Mouse (Mus musculus): Measurements from ENCODE around the gene Tmem130. TPM values are rescaled to one million over a fixed set of nuclear protein-coding genes. Genes with fewer than 3 reads are reported as not detected.

Tmem130 gene
- polyA plus RNA-seq, 1 experiment from 2014 or later: 0.93 TPM

GRCm38 (mm10) chr5:144703464-144704368 lies 57.9 kb downstream of the Tmem130 start:
- Histone ChIP-seq H3K4me3 (no peak overlapping the region), H3K4me1 (replicated peaks) (no peaks in the 10 kb centered on the region), H3K27me3 (replicated peaks) (no peaks in the 10 kb centered on the region), H3K9me3 (replicated peaks) (peaks cover 3% of the 10 kb centered on the region; the same call in 1 of the 2 replicates), H3K4me2 (no peak overlapping the region), H3K36me3 (no peaks in the 10 kb centered on the region), H3K9ac (no peak overlapping the region), H3K27ac (ENCODE audit: poor library complexity, severe bottlenecking) (no peak overlapping the region)
- whole genome bisulfite sequencing: 78% methylated on average over 20 of the region's 20 CpGs
- no peak for ATAC-seq (ENCODE audit: insufficient number of reproducible peaks, low FRiP score)

GRCm38 (mm10) chr5:144695289-144696060 lies 66.1 kb downstream of the Tmem130 start:
- WGBS: 72% methylated on average over 8 of the region's 8 CpGs
- no peak for ATAC-seq (ENCODE audit: insufficient number of reproducible peaks, low FRiP score)
- Histone ChIP-seq H3K9me3 (replicated peaks) (peaks cover 2% of the 10 kb centered on the region; the same call in 1 of the 2 replicates), H3K27ac (ENCODE audit: poor library complexity, severe bottlenecking) (no peak overlapping the region), H3K36me3 (no peaks in the 10 kb centered on the region), H3K4me1 (replicated peaks) (no peaks in the 10 kb centered on the region), H3K27me3 (replicated peaks) (no peaks in the 10 kb centered on the region), H3K9ac (no peak overlapping the region), H3K4me2 (no peak overlapping the region), H3K4me3 (no peak overlapping the region)

- no peak for ATAC-seq (ENCODE audit: insufficient number of reproducible peaks, low FRiP score)
- no peak overlapping the region for H3K4me3 ChIP-seq
- 67% methylated on average over 4 of the region's 4 CpGs for WGBS
- H3K9ac ChIP-seq: no peak overlapping the region
- H3K27me3 ChIP-seq (replicated peaks): no peaks in the 10 kb centered on the region
- no peak overlapping the region for H3K27ac ChIP-seq (ENCODE audit: poor library complexity, severe bottlenecking)
- H3K36me3 ChIP-seq: no peaks in the 10 kb centered on the region
- H3K9me3 ChIP-seq (replicated peaks): no peaks in the 10 kb centered on the region
- H3K4me2 ChIP-seq: no peak overlapping the region
- H3K4me1 ChIP-seq (replicated peaks): no peaks in the 10 kb centered on the region
These were observed 67.5 kb downstream of the Tmem130 start for GRCm38 (mm10) chr5:144694161-144694560.

GRCm38 (mm10) chr5:144691421-144691820 lies 70.2 kb downstream of the Tmem130 start:
- H3K4me2 ChIP-seq: no peak overlapping the region
- 66% methylated on average over 4 of the region's 4 CpGs for WGBS
- no peak overlapping the region for H3K4me3 ChIP-seq
- 0 out of 2 replicates have a peak, but pooled peaks cover 3% of the 10 kb centered on the region for H3K4me1 ChIP-seq (replicated peaks)
- no peaks in the 10 kb centered on the region for H3K36me3 ChIP-seq
- no peak overlapping the region for H3K9ac ChIP-seq
- ATAC-seq (ENCODE audit: insufficient number of reproducible peaks, low FRiP score): no peak
- H3K9me3 ChIP-seq (replicated peaks): no peaks in the 10 kb centered on the region
- H3K27me3 ChIP-seq (replicated peaks): no peaks in the 10 kb centered on the region
- no peak overlapping the region for H3K27ac ChIP-seq (ENCODE audit: poor library complexity, severe bottlenecking)

- no peaks in the 10 kb centered on the region for H3K27me3 ChIP-seq (replicated peaks)
- H3K36me3 ChIP-seq: no peaks in the 10 kb centered on the region
- 71% methylated on average over 4 of the region's 4 CpGs for WGBS
- H3K9ac ChIP-seq: no peak overlapping the region
- H3K4me1 ChIP-seq (replicated peaks): 0 out of 2 replicates have a peak, but pooled peaks cover 3% of the 10 kb centered on the region
- no peak for ATAC-seq (ENCODE audit: insufficient number of reproducible peaks, low FRiP score)
- H3K27ac ChIP-seq (ENCODE audit: poor library complexity, severe bottlenecking): no peak overlapping the region
- no peak overlapping the region for H3K4me2 ChIP-seq
- no peak overlapping the region for H3K4me3 ChIP-seq
- H3K9me3 ChIP-seq (replicated peaks): no peaks in the 10 kb centered on the region
These were observed 73.2 kb downstream of the Tmem130 start for GRCm38 (mm10) chr5:144688371-144688770.

Other genes with a start within 250 kb of the Tmem130 start
- gene Nptx2, start 215.9 kb downstream of the Tmem130 start, polyA plus RNA-seq (2016; fragmentation: Nextera tagmentation; extraction: Ambion mirVana): 0.19 and 0.22 TPM in 2 replicates
- 61.5 and 66.0 TPM in 2 replicates for gene Trrap, start 5.9 kb upstream of the Tmem130 start, polyA plus RNA-seq (2016; fragmentation: Nextera tagmentation; extraction: Ambion mirVana)
- 18.7 and 21.6 TPM in 2 replicates for gene Smurf1, start 204.0 kb upstream of the Tmem130 start, polyA plus RNA-seq (2016; fragmentation: Nextera tagmentation; extraction: Ambion mirVana)

Measured in heart, embryonic 12.5 days (tissue).